Mouse (Mus musculus) embryonic fibroblast, embryonic 13.5 days (primary cell): Measurements from ENCODE around the gene Ctcfl.

Experiments used
- CTCF ChIP-seq: IDR thresholded peaks from 2 replicates; pipeline ENCODE4 v1.5.1; 2011; ENCODE audit warnings: mild to moderate bottlenecking, control low read depth, low read length, moderate library complexity, borderline replicate concordance; ENCODE audit not compliant: insufficient read depth
- POLR2A ChIP-seq: IDR thresholded peaks from 2 replicates; pipeline ENCODE4 v1.6.1; 2011; ENCODE audit warnings: low read depth, mild to moderate bottlenecking, control low read depth, low read length, moderate library complexity

DNA sequence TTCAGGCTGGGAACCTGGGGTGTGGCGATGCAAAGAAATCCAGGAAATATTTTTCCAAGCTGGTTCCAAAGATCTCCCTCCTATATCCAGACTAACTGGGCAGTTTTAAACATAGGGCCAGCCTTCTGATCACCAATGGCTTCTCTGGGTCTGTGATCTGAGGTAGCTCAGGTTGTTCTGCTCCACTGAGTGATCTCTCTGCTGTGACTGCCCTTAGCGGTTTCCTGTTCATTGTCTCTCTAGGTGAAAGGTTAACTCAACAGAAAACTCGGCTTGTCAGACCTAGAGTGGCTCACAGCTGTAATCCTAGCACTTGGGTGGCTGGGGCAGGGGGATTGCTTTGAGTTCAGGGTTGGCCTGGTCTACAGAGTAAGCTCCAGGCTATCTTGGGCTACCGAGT lies 38.1 kb upstream of the Ctcfl start:
- TF ChIP-seq POLR2A, result no peak
- TF ChIP-seq CTCF, result no peak
